Mouse (Mus musculus) small intestine, adult 2 months (tissue): ENCODE measurements at regions not wholly inside any gene's neighbourhood (a gene's known extent, or its start where the extent isn't known, plus 50 kb on each side); places are given as distances from the start of the nearest gene placed in this dataset.

Experiments
- H3K27ac ChIP-seq: fragments of 200-500 bp; 2 replicates; pipeline ENCODE4 v1.5.1; 2012; ENCODE audit warnings: low read depth, low read length, control low read depth, inconsistent platforms; ENCODE audit not compliant: insufficient read depth
- H3K27me3 ChIP-seq: fragments of 200-500 bp; 2 replicates; pipeline ENCODE4 v1.6.1; 2012; ENCODE audit warnings: mild to moderate bottlenecking, moderate library complexity, low read length, inconsistent platforms; ENCODE audit not compliant: control insufficient read depth, insufficient read depth
- H3K36me3 ChIP-seq: fragments of 200-500 bp; 2 replicates; pipeline ENCODE4 v1.6.1; 2012; ENCODE audit warnings: mild to moderate bottlenecking, low read length, control low read depth, inconsistent platforms; ENCODE audit not compliant: control insufficient read depth, insufficient read depth
- H3K4me1 ChIP-seq: fragments of 200-500 bp; 2 replicates; pipeline ENCODE4 v1.6.1; 2012; ENCODE audit warnings: low read length, inconsistent platforms, mixed read lengths; ENCODE audit not compliant: control insufficient read depth, insufficient read depth, insufficient read length
- H3K4me3 ChIP-seq: fragments of 200-500 bp; 2 replicates; pipeline ENCODE4 v1.5.1; 2012; ENCODE audit warnings: low read depth, mild to moderate bottlenecking, control low read depth, inconsistent platforms, low read length, moderate library complexity
- CTCF ChIP-seq: fragments of 200-500 bp; IDR thresholded peaks from 2 replicates; pipeline ENCODE4 v1.5.1; 2012; ENCODE audit warnings: low read depth, mild to moderate bottlenecking, control low read depth, inconsistent platforms, low read length, moderate library complexity, mixed read lengths; ENCODE audit not compliant: insufficient replicate concordance, insufficient read length; ENCODE audit errors: extremely low read depth
- POLR2A ChIP-seq: fragments of 200-500 bp; IDR thresholded peaks from 2 replicates; pipeline ENCODE4 v1.6.1; 2012; ENCODE audit warnings: low read depth, mild to moderate bottlenecking, control low read depth, inconsistent platforms, low read length, moderate library complexity
- WGBS: fragments of 180-500 bp; shearing (Covaris S2); methylation state at CpG from one replicate; pipeline ENCODE4 v1.1.7; 2018; 5-methylcytosine and 5-hydroxymethylcytosine counted together

DNA sequence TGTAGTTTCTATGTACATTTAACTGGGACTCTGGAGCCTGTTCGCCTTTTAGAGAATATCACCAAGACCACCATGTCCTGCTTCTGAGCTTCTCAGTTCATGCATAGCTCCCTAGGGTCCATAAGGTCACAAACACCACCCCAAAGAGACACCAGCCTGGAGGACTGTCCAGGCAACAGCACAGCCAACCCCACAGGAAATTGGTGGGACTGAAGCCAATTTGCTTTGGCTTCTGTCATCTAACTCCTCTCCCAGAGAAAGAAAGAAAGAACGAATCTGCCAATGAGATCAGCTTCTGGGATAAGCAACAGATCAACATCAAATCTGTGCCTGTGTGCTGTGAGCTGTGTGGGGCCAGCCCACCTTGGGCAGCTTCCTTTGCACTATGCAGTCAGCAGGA is 408.6 kb upstream of the Mki67 start:
- Histone ChIP-seq H3K4me1 (no peaks in the 10 kb centered on the region), H3K27me3 (no peaks in the 10 kb centered on the region), H3K4me3 (no peak overlapping the region), H3K36me3 (no peaks in the 10 kb centered on the region), H3K27ac (no peak overlapping the region)
- no peak for TF ChIP-seq POLR2A
- TF ChIP-seq CTCF, result no peak
- 68% methylated on average over 2 of the region's 2 CpGs for WGBS

- Histone ChIP-seq H3K4me3 (no peak overlapping the region), H3K36me3 (no peaks in the 10 kb centered on the region), H3K27me3 (no peaks in the 10 kb centered on the region), H3K4me1 (no peaks in the 10 kb centered on the region), H3K27ac (no peak overlapping the region)
- 87% methylated on average over 3 of the region's 3 CpGs for WGBS
- TF ChIP-seq POLR2A (no peak), CTCF (no peak)
Measured at GRCm38 (mm10) chr7:136126393-136126792, 410.2 kb upstream of the Mki67 start.

- 72% methylated on average over 2 of the region's 2 CpGs for WGBS
- no peaks in the 10 kb centered on the region for H3K4me1 ChIP-seq
- TF ChIP-seq POLR2A (no peak), CTCF (no peak)
- H3K27me3 ChIP-seq, result no peaks in the 10 kb centered on the region
- H3K36me3 ChIP-seq, result no peaks in the 10 kb centered on the region
- no peak overlapping the region for H3K4me3 ChIP-seq
- H3K27ac ChIP-seq, result no peak overlapping the region
Measured at GRCm38 (mm10) chr7:136127576-136127975, 411.4 kb upstream of the Mki67 start.

GRCm38 (mm10) chr7:136129721-136130123 is 413.6 kb upstream of the Mki67 start:
- Histone ChIP-seq H3K36me3 (no peaks in the 10 kb centered on the region), H3K4me1 (no peaks in the 10 kb centered on the region), H3K4me3 (no peak overlapping the region), H3K27ac (no peak overlapping the region), H3K27me3 (no peaks in the 10 kb centered on the region)
- TF ChIP-seq POLR2A, result no peak
- WGBS, result 78% methylated on average over 7 of the region's 7 CpGs

GRCm38 (mm10) chr7:136130666-136131239 is 414.6 kb upstream of the Mki67 start:
- Histone ChIP-seq H3K27ac (no peak overlapping the region), H3K27me3 (no peaks in the 10 kb centered on the region), H3K36me3 (no peaks in the 10 kb centered on the region), H3K4me1 (no peaks in the 10 kb centered on the region), H3K4me3 (no peak overlapping the region)
- no peak for TF ChIP-seq CTCF
- TF ChIP-seq POLR2A, result no peak
- WGBS, result 56% methylated on average over 10 of the region's 10 CpGs

GRCm38 (mm10) chr7:136132976-136133375 is 416.8 kb upstream of the Mki67 start:
- H3K4me1 ChIP-seq, result no peaks in the 10 kb centered on the region
- 59% methylated on average over 2 of the region's 2 CpGs for WGBS
- H3K27ac ChIP-seq, result no peak overlapping the region
- no peaks in the 10 kb centered on the region for H3K27me3 ChIP-seq
- H3K4me3 ChIP-seq, result no peak overlapping the region
- H3K36me3 ChIP-seq, result no peaks in the 10 kb centered on the region
- no peak for TF ChIP-seq CTCF
- TF ChIP-seq POLR2A, result no peak

GRCm38 (mm10) chr7:136136666-136137065 is 420.5 kb upstream of the Mki67 start:
- TF ChIP-seq POLR2A (no peak), CTCF (no peak)
- no peaks in the 10 kb centered on the region for H3K36me3 ChIP-seq
- H3K27me3 ChIP-seq, result no peaks in the 10 kb centered on the region
- H3K4me3 ChIP-seq, result no peak overlapping the region
- 60% methylated on average over 1 of the region's 1 CpGs for WGBS
- H3K4me1 ChIP-seq, result no peaks in the 10 kb centered on the region
- no peak overlapping the region for H3K27ac ChIP-seq

GRCm38 (mm10) chr7:136137341-136137740 is 421.2 kb upstream of the Mki67 start:
- Histone ChIP-seq H3K27me3 (no peaks in the 10 kb centered on the region), H3K4me3 (no peak overlapping the region), H3K4me1 (no peaks in the 10 kb centered on the region), H3K36me3 (no peaks in the 10 kb centered on the region), H3K27ac (no peak overlapping the region)
- no peak for TF ChIP-seq CTCF
- no peak for TF ChIP-seq POLR2A
- 85% methylated on average over 2 of the region's 2 CpGs for WGBS
